Mouse (Mus musculus) neural tube, embryonic 15.5 days (tissue): ENCODE results near the gene Ddx5. TPM values are rescaled to one million over a fixed set of nuclear protein-coding genes. Genes with fewer than 3 reads are reported as not detected.
"Not testable (repeated sequence)": the region's sequence is repeated elsewhere in the genome, so short reads cannot be mapped to it uniquely, and the experiment has no call there.

Source experiments
- ATAC-seq: fragments of 200-750 bp; cut with Nextera tagmentation; 2 replicates; pipeline ENCODE4 v1.8.0; 2017; ENCODE audit warnings: mild to moderate bottlenecking, moderate TSS enrichment, moderate library complexity; ENCODE audit not compliant: low FRiP score
- H3K27ac ChIP-seq: fragments of 300-500 bp; sonication (generic); replicated peaks from 2 replicates; pipeline ENCODE4 v1.5.1; 2015; ENCODE audit warnings: mild to moderate bottlenecking, inconsistent platforms
- H3K27me3 ChIP-seq: fragments of 300-500 bp; sonication (generic); replicated peaks from 2 replicates; pipeline ENCODE4 v1.6.1; 2015; ENCODE audit warnings: inconsistent platforms
- H3K36me3 ChIP-seq: fragments of 300-500 bp; sonication (generic); 2 replicates; pipeline ENCODE4 v1.6.1; 2015; ENCODE audit warnings: inconsistent platforms
- H3K4me1 ChIP-seq: fragments of 300-500 bp; sonication (generic); 2 replicates; pipeline ENCODE4 v1.6.1; 2015; ENCODE audit warnings: inconsistent platforms
- H3K4me2 ChIP-seq: fragments of 300-500 bp; sonication (generic); 2 replicates; pipeline ENCODE4 v1.6.1; 2015; ENCODE audit warnings: inconsistent platforms, mild to moderate bottlenecking, moderate library complexity
- H3K4me3 ChIP-seq: fragments of 300-500 bp; sonication (generic); replicated peaks from 2 replicates; pipeline ENCODE4 v1.5.1; 2015; ENCODE audit warnings: mild to moderate bottlenecking, inconsistent platforms
- H3K9ac ChIP-seq: fragments of 300-500 bp; sonication (generic); replicated peaks from 2 replicates; pipeline ENCODE4 v1.6.1; 2015; ENCODE audit warnings: mild to moderate bottlenecking, inconsistent platforms
- H3K9me3 ChIP-seq: fragments of 300-500 bp; sonication (generic); replicated peaks from 2 replicates; pipeline ENCODE4 v1.6.1; 2016; ENCODE audit warnings: inconsistent platforms
- WGBS: fragments of 180-500 bp; shearing (Covaris S2); methylation state at CpG from one replicate; pipeline ENCODE4 v1.1.7; 2015; ENCODE audit warnings: mixed read lengths; 5-methylcytosine and 5-hydroxymethylcytosine counted together
- polyA plus RNA-seq: library from polyadenylated mRNA; unstranded; fragments of >200 nt; fragmentation: Nextera tagmentation; extraction: Ambion mirVana; gene quantifications from 2 replicates; pipeline ENCODE4 v1.2.1, GENCODE M21; 2015

The Ddx5 gene
- polyA plus RNA-seq, 1 experiment from 2014 or later: 337 TPM

DNA sequence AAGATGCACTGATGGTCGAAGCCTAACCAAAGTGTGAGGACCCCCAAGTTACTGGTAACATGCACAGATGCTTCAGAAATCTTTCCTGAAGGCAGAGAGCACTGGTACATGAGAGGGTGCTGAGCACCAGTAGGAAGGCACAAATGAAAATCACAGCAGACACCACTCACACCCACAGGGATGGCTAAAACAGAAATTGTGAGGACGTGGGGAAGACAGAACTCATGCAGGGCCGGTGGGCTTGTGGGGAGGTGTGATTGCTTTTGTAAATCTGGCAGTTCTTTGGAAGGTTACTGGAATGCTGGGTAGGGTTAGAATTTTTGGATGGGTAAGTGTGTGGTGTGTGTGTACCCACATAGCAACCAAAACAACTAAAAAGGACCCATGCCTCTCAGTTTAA lies 28.2 kb upstream of the Ddx5 start:
- Histone ChIP-seq H3K27ac (no peak overlapping the region), H3K4me2 (no peak overlapping the region), H3K9me3 (no peaks in the 10 kb centered on the region), H3K36me3 (peaks cover 70% of the 10 kb centered on the region), H3K4me1 (peaks cover 15% of the 10 kb centered on the region), H3K9ac (no peak overlapping the region), H3K4me3 (no peak overlapping the region), H3K27me3 (no peaks in the 10 kb centered on the region)
- 79% methylated on average over 3 of the region's 3 CpGs for WGBS
- ATAC-seq: no peak

DNA sequence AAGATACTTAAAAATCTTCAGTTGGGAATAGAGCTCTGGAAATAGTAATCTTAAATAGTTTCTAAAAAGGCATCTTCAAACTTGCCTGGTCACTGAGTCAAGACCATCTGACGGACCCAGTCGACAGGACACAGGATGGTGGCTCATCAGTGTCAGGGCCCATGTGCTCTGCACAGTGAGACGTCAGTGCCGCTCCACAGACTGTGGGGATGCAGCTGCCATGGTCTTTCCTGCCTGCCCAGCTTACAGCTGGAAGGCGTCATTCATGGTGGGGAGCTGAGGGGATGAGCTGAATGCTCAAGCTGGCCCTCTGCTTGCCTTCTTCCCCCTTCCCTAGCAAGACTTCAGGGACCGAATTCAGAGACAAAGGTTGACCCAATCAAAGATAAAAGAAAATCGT lies 27.3 kb upstream of the Ddx5 start:
- 84% methylated on average over 7 of the region's 7 CpGs for WGBS
- no peak overlapping the region for H3K4me3 ChIP-seq
- H3K9ac ChIP-seq: no peak overlapping the region
- no peak overlapping the region for H3K27ac ChIP-seq
- peaks cover 14% of the 10 kb centered on the region for H3K4me1 ChIP-seq
- no peak for ATAC-seq
- H3K36me3 ChIP-seq: peaks cover 74% of the 10 kb centered on the region
- no peaks in the 10 kb centered on the region for H3K9me3 ChIP-seq
- H3K4me2 ChIP-seq: no peak overlapping the region
- H3K27me3 ChIP-seq: no peaks in the 10 kb centered on the region

DNA sequence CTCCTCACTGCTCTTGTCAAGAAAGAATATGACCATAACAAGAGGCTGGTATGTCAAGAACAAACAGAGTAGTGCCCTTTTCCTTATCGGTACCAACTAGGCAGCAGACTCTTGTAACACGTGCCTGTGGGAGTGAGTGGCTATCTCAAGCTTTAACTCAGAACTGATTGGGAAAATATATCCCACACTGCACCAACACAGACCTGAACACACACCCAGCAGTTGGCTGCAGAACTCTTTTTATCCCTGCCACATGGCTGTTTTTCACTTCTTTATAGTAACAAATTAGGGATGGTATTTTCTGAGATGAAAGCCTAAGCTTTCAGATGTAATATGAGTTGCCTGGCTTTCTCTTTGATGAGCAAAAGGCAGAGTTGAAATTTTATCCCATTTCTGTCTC lies 26.8 kb upstream of the Ddx5 start:
- WGBS: 95% methylated on average over 2 of the region's 2 CpGs
- no peak for ATAC-seq
- peaks cover 76% of the 10 kb centered on the region for H3K36me3 ChIP-seq
- no peaks in the 10 kb centered on the region for H3K27me3 ChIP-seq
- H3K4me2 ChIP-seq: no peak overlapping the region
- no peak overlapping the region for H3K4me3 ChIP-seq
- H3K4me1 ChIP-seq: peaks cover 12% of the 10 kb centered on the region
- H3K9me3 ChIP-seq: no peaks in the 10 kb centered on the region
- no peak overlapping the region for H3K27ac ChIP-seq
- no peak overlapping the region for H3K9ac ChIP-seq

DNA sequence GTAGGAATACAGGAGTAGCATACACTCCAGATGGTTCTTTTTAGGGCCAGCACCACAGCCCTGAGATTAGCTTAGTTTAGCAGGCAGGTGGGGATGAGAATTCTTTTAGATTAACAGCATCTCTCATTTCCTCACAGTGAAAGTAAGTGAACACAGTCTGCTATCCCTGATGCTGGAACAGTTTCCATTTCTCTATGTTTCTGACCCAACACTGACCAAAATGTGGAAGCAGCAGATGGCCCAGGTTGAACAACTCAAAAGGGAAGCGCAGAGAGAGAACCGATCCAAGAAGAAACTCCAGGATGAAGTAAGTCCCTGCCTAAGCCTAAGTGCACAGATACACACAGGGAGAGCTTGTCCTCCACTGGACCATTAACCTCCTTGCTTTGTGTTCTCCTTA lies 26.3 kb upstream of the Ddx5 start:
- H3K9me3 ChIP-seq: no peaks in the 10 kb centered on the region
- no peak overlapping the region for H3K4me2 ChIP-seq
- 96% methylated on average over 2 of the region's 2 CpGs for WGBS
- H3K9ac ChIP-seq: no peak overlapping the region
- H3K4me3 ChIP-seq: no peak overlapping the region
- H3K27me3 ChIP-seq: no peaks in the 10 kb centered on the region
- peaks cover 12% of the 10 kb centered on the region for H3K4me1 ChIP-seq
- ATAC-seq: no peak
- peaks cover 78% of the 10 kb centered on the region for H3K36me3 ChIP-seq
- no peak overlapping the region for H3K27ac ChIP-seq

DNA sequence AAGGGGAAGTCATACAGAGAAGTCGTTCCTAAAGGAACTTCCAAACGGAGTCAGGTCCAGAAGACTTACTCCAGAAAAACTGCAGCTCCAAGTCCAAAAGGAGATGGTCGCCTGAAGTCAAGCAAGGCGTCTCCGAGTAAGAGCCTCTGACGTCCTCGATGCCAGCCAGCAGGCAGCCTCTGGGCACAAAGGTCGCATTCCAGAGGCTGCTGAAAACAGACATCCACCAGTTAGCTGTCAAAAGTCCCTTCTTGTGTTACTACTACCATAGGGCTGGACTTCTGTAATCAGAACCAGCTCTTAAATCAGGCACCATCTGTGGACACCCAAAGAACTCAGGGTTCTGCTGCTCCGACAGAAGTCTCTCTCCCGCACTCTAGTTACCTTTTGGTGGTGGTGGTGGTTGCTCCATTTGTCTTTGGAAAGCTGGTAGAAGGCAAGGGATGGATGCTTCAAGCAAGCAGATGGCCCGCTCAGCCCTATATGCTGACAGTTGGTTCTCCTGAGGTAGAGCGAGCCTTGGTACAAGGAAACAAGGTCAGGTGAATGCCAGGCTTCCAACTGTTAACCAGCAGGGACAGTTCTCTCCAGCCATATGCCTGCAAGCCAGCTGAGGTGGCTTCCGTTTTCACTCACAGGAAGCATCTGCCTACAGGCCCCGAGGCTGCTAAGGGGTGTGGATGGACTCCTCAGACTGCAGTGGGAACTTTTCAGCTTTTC lies 25.8 kb upstream of the Ddx5 start:
- Histone ChIP-seq H3K4me1 (peaks cover 12% of the 10 kb centered on the region), H3K4me3 (no peak overlapping the region), H3K9me3 (no peaks in the 10 kb centered on the region), H3K27ac (no peak overlapping the region), H3K27me3 (no peaks in the 10 kb centered on the region), H3K9ac (no peak overlapping the region), H3K36me3 (peaks cover 81% of the 10 kb centered on the region), H3K4me2 (no peak overlapping the region)
- 90% methylated on average over 14 of the region's 14 CpGs for WGBS
- ATAC-seq: no peak

DNA sequence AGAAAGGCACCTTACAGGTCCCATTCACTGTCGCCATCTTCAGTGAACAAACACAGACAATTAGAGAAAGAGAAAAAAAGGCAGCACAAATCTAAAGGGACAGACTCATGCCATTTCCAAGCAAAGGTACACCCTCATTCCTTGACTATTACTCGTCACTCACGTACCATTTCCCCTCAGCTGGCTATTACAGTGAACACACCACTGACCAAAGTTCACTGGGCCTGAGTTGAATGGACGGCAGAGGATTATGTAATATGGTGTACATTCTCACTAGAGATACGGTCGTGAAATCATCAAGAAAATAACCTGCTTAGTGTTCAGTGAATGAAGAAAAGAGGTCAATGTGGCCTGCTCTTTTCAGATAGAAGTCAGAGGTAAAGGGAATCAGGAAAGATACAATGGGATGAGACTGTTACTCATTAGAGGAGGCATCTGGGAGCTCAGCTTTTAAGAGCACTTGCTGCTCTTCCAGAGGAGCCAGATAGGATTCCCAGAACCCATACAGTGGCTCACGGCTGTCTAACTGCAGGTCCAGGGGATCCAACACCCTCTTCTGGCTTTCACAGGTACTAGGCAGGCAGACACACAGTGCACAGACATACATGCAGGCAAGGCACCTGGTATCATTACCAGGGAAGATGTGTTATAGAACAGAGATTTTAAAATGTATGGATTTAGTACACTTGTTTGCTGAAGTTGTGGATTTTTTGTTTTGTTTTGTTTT lies 23.6 kb upstream of the Ddx5 start:
- Histone ChIP-seq H3K4me3 (no peak overlapping the region), H3K27me3 (no peaks in the 10 kb centered on the region), H3K36me3 (peaks cover 74% of the 10 kb centered on the region), H3K27ac (no peak overlapping the region), H3K4me1 (no peaks in the 10 kb centered on the region), H3K4me2 (no peak overlapping the region), H3K9ac (no peak overlapping the region), H3K9me3 (no peaks in the 10 kb centered on the region)
- no peak for ATAC-seq
- WGBS: 91% methylated on average over 7 of the region's 7 CpGs

DNA sequence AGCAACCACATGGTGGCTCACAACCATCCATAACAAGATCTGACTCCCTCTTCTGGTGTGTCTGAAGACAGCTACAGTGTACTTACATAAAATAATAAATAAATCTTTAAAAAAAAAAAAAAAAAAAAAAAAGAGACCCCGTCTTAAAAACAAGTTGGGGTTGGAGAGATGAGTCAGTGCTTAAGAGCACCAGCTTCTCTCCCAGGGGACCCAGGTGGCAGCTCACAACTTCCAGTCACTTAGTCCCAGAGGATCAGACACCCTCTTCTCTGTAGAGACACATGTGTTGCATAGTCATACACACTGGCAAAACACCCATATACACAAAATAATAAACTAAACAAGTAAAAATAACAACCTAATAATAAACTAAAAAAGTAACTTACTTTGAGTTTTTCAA lies 18.5 kb upstream of the Ddx5 start:
- ATAC-seq, H3K4me2 ChIP-seq, H3K9ac ChIP-seq, H3K27ac ChIP-seq, H3K27me3 ChIP-seq, H3K9me3 ChIP-seq, H3K4me1 ChIP-seq, H3K4me3 ChIP-seq: not testable (repeated sequence)
- WGBS: 83% methylated on average over 1 of the region's 1 CpGs
- H3K36me3 ChIP-seq: peaks cover 53% of the 10 kb centered on the region

DNA sequence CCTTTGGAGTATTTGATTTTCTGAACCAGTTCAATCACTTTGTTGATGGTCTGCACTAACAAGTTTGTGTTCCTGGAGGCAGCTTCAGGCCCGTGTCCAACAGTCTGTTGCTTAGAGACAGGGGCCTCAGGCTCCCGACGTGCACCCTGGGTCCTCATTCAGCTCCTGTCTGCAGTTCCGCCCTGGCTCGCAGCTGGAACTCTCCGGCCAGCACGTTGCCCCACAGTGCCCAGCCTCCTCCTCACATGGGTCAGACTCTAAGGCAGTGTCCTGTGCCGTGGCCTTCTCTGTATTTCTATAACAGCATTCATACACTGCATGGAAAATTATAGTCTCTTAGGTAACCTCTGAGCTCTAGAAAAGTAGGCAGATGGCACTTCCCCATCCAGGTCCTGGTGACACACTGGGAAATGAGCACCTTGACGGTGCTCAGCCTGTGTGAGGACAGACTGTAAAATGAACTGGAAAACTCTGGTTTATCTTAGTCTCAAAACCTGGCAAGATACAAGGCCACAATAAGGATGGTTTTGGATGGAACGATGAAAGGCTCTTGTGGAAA lies 13.2 kb upstream of the Ddx5 start:
- Histone ChIP-seq H3K27me3 (no peaks in the 10 kb centered on the region), H3K36me3 (peaks cover 73% of the 10 kb centered on the region), H3K27ac (no peak overlapping the region), H3K4me1 (no peaks in the 10 kb centered on the region), H3K4me3 (no peak overlapping the region), H3K9ac (no peak overlapping the region), H3K4me2 (no peak overlapping the region), H3K9me3 (no peaks in the 10 kb centered on the region)
- 90% methylated on average over 10 of the region's 10 CpGs for WGBS
- no peak for ATAC-seq

DNA sequence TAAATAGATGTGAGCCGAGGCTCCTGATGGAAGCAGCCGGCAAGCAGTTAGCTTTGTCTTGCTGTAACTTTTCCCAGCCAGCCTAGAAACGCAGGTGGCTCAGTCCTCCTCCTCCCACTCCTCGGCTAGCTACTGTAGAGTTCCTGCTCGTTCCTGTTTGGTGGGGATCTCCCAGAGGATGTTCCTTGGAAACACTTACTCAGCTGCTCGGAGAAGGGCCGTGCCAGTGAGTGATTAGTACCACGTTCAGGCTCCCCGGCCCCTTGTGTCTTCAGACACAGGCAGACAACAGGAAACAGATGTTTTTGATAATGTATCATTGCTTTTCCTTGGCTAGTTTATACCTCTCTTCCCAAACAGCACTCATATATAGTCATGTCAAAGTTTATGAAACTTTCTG lies 6.7 kb upstream of the Ddx5 start:
- no peak overlapping the region for H3K27ac ChIP-seq
- no peaks in the 10 kb centered on the region for H3K27me3 ChIP-seq
- no peak overlapping the region for H3K9ac ChIP-seq
- no peak for ATAC-seq
- H3K4me3 ChIP-seq: no peak overlapping the region
- WGBS: 80% methylated on average over 9 of the region's 9 CpGs
- peaks cover 10% of the 10 kb centered on the region for H3K4me1 ChIP-seq
- H3K9me3 ChIP-seq: no peaks in the 10 kb centered on the region
- peaks cover 63% of the 10 kb centered on the region for H3K36me3 ChIP-seq
- H3K4me2 ChIP-seq: no peak overlapping the region

DNA sequence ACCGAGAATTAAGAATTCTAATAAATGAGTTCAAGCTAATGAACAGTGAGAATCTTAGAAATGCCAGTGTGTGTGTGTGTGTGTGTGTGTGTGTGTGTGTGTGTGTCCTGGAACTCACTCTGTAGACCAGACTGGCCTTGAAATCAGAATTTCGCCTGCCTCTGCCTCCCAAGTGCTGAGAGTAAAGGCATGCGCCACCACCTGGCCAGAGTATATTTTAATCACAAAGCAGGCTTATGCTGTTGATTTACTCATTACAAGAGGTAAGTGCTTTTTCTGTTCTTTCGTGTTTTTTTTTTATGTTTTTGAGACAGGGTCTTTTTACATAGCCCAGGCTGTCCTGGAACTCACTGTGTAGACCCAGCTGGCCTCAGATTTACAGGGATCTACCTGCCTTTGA lies 4.9 kb upstream of the Ddx5 start:
- no peak for ATAC-seq
- no peak overlapping the region for H3K4me2 ChIP-seq
- H3K4me3 ChIP-seq: no peak overlapping the region
- H3K9me3 ChIP-seq: no peaks in the 10 kb centered on the region
- H3K4me1 ChIP-seq: peaks cover 18% of the 10 kb centered on the region
- 83% methylated on average over 4 of the region's 4 CpGs for WGBS
- H3K27me3 ChIP-seq: no peaks in the 10 kb centered on the region
- H3K36me3 ChIP-seq: peaks cover 47% of the 10 kb centered on the region
- 0 out of 2 replicates have a peak overlapping the region, but pooled peaks have one; percentile 6 for H3K9ac ChIP-seq
- no peak overlapping the region for H3K27ac ChIP-seq

DNA sequence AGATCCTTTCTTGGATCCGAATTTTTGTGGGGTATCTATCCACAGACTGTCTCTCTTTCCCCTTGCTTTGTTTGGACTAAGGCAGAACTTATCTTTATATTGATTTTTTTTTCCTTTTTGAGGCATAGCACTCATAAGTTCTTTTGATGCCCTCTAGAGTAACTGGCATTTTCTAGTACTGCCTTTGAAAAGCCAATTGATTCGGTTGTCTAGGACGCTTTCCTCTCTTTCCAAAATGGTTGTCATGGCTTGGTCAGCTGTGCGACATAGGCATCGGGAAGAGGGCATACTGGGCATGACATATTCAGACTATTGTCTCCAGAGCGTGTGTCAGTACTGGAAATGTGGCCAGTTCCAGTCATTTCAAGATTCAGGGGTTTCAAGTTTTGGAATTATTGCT lies 664 bp upstream of the Ddx5 start:
- Histone ChIP-seq H3K27me3 (no peaks in the 10 kb centered on the region), H3K36me3 (peaks cover 28% of the 10 kb centered on the region), H3K27ac (peak overlapping the region; percentile 100), H3K4me2 (peak overlapping the region; percentile 63), H3K9me3 (no peaks in the 10 kb centered on the region), H3K9ac (peak overlapping the region; percentile 82), H3K4me3 (peak overlapping the region; percentile 90), H3K4me1 (peaks cover 37% of the 10 kb centered on the region)
- WGBS: 0% methylated on average over 6 of the region's 6 CpGs
- no peak for ATAC-seq
